In genomic region chr5:38687694-38688093, GRCm38 (mm10) we compare ENCODE assay signal across 21 mouse cellular contexts. TPM values are rescaled to one million over a fixed set of nuclear protein-coding genes. Genes with fewer than 3 reads are reported as not detected.
DNase-seq lines count a peak whose midpoint lies in the region.
"Had no signal": no experiment of that assay in that cellular context is flagged by ENCODE, and none has a peak within 500 bp of the region (broad histone marks: within the 10 kb centered on the region; RNA-seq: fewer than 3 reads in every experiment).

No protein-coding gene starts in this region.

- peaks cover 23% of the 10 kb centered on the region for H3K4me1 ChIP-seq in limb, embryonic 10.5 days

- 94% methylated on average over 1 of the region's 1 CpGs for WGBS in limb, embryonic 10.5 days

- peak overlapping the region; percentile 28; the same call in 1 of the 2 replicates for H3K27ac ChIP-seq in limb, embryonic 10.5 days
- H3K27ac ChIP-seq: embryonic facial prominence, embryonic 13.5 days; embryonic facial prominence, embryonic 15.5 days; forebrain, embryonic 10.5 days; forebrain, embryonic 12.5 days had no signal

- no peak overlapping the region for H3K4me3 ChIP-seq in limb, embryonic 10.5 days
- H3K4me3 ChIP-seq: embryonic facial prominence, embryonic 13.5 days; embryonic facial prominence, embryonic 15.5 days; erythroblast, embryonic 14.5 days; forebrain, embryonic 10.5 days; forebrain, embryonic 12.5 days had no signal

- H3K36me3 ChIP-seq in limb, embryonic 10.5 days: peaks cover 7% of the 10 kb centered on the region
- H3K36me3 ChIP-seq: G1E had no signal

- DNase-seq in ES-CJ7 (ENCODE audit: low read depth, low spot score): peak; percentile 63
- peak; percentile 78 for DNase-seq in R1 (ENCODE audit: low read depth, low spot score)
- no peak for DNase-seq in limb, embryonic 10.5 days (ENCODE audit: low spot score)
- no peak for DNase-seq in MN1 (ENCODE audit: low spot score)
- no peak for DNase-seq in right cerebral cortex, postnatal 10 days (ENCODE audit: low spot score in 2 of 2)
- DNase-seq: adrenal gland, adult 2 months; adrenal gland, postnatal 10 days; adrenal gland, postnatal 25 days; cerebellum, adult 11 months; cerebellum, adult 18-20 months; cerebellum, adult 8-10 months; cerebellum, adult 9-11 months; cerebellum, postnatal 14 days; cerebellum, postnatal 36 days; embryo, embryonic 11 days had no signal

- H3K9me3 ChIP-seq in limb, embryonic 10.5 days (replicated peaks): no peaks in the 10 kb centered on the region
- H3K9me3 ChIP-seq: embryonic facial prominence, embryonic 13.5 days; embryonic facial prominence, embryonic 15.5 days; forebrain, embryonic 12.5 days had no signal

- 0 out of 2 replicates have a peak, but pooled peaks cover 4% of the 10 kb centered on the region for H3K27me3 ChIP-seq in limb, embryonic 10.5 days (ENCODE audit: low read depth, poor library complexity, severe bottlenecking)
- H3K27me3 ChIP-seq: embryonic facial prominence, embryonic 13.5 days; embryonic facial prominence, embryonic 15.5 days; forebrain, embryonic 12.5 days had no signal

RNA-seq across cellular contexts. Expression of gene Zfp518b, which starts 3.1 kb away (rescaled TPM):
- polyA plus RNA-seq in limb, embryonic 10.5 days (2016; fragmentation: Nextera tagmentation; extraction: Ambion mirVana): 38.9 and 42.3 TPM in 2 replicates
- polyA plus RNA-seq: G1E had no signal

Comparison
In these comparisons a context has a peak if more than half of its experiments do, and no peak if none do; other contexts are left out.
1. DNase-seq: peak in ES-CJ7 (single experiment) and R1 (single experiment); none in limb, embryonic 10.5 days (single experiment), MN1 (single experiment) and right cerebral cortex, postnatal 10 days (0 of 2).